Mouse (Mus musculus): ENCODE data around the gene Ubc. TPM values are rescaled to one million over a fixed set of nuclear protein-coding genes. Genes with fewer than 3 reads are reported as not detected.
A peak's percentile ranks its signal among the peaks of the same experiment; 100 is the strongest.

Gene Ubc
- polyA plus RNA-seq, 1 experiment from 2014 or later, result 1,127 TPM

DNA sequence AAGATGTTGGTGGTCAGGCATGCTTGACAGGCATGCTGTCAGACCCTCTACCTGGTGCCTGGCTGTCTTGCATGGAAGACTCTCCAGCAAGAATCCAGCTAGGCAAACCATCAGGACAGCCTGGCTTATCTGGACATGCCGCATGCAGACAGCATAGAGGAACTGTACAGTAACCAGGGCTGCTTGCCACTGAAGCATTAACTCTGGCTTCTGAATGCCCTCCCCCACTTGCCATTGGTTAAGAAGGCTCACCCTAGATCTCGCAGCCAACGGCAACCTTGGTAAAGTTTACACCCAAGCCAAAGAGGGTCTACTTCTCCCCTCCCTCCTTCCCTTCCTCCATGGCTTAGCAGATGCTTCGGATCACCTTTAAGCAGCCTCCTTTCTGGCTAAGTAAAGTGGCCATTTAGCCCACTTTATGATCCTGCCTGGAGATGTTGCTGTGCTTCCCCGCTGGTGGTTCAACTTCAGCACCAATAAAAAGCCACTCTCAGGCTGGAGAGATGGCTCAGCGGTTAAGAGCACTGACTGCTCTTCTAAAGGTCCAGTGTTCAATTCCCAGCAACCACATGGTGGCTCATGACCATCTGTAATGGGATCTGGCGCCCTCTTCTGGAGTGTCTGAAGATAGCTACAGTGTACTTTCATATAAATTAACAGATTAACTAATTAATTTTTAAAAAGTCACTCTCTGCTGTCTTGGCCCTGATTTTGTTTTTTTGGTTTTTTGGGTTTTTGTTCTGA, 18.9 kb downstream of the Ubc start:
- H3K4me1 ChIP-seq (replicated peaks), result no peaks in the 10 kb centered on the region
- no peak for ATAC-seq (ENCODE audit: low read depth)

DNA sequence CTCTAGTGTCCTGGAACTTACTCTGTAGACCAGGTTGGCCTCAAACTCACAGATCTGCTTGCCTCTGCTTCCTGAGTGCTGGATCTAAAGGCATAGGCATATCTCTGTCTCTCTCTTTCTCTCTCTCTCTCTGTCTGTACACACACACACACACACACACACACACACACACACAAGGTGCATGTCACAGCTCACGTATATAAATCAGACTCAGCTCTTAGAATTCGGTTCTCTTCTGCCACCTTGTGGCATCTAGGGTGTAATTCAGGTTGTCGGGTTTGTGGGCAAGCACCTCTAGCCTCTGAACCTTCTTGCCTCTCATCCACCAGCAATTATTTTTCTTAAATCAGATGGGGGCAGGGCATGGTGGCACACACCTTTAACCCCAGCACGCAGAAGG, 21.4 kb downstream of the Ubc start:
- ATAC-seq (ENCODE audit: low read depth), result peak; percentile 53; the same call in 1 of the 2 replicates
- no peaks in the 10 kb centered on the region for H3K9me3 ChIP-seq

More for the DNA sequence above, 18.9 kb downstream of the Ubc start:
- Histone ChIP-seq H3K9ac (no peak overlapping the region), H3K4me2 (no peak overlapping the region), H3K27me3 (no peaks in the 10 kb centered on the region), H3K36me3 (no peaks in the 10 kb centered on the region), H3K9me3 (no peaks in the 10 kb centered on the region), H3K27ac (replicated peaks) (no peak overlapping the region), H3K4me3 (no peak overlapping the region)
- WGBS, result 74% methylated on average over 7 of the region's 7 CpGs

GRCm38 (mm10) chr5:125368156-125368555, 21.8 kb downstream of the Ubc start:
- Histone ChIP-seq H3K9ac (no peak overlapping the region), H3K27me3 (no peaks in the 10 kb centered on the region), H3K4me2 (no peak overlapping the region), H3K36me3 (no peaks in the 10 kb centered on the region), H3K9me3 (no peaks in the 10 kb centered on the region), H3K27ac (replicated peaks) (no peak overlapping the region), H3K4me1 (replicated peaks) (no peaks in the 10 kb centered on the region), H3K4me3 (no peak overlapping the region)
- 71% methylated on average over 5 of the region's 5 CpGs for WGBS
- no peak for ATAC-seq (ENCODE audit: low read depth)

More for the DNA sequence above, 21.4 kb downstream of the Ubc start:
- no peak overlapping the region for H3K9ac ChIP-seq
- no peak overlapping the region for H3K27ac ChIP-seq (replicated peaks)
- no peaks in the 10 kb centered on the region for H3K36me3 ChIP-seq
- no peaks in the 10 kb centered on the region for H3K27me3 ChIP-seq
- H3K4me3 ChIP-seq, result no peak overlapping the region
- no peak overlapping the region for H3K4me2 ChIP-seq
- 5% methylated on average over 4 of the region's 4 CpGs for WGBS
- H3K4me1 ChIP-seq (replicated peaks), result no peaks in the 10 kb centered on the region

DNA sequence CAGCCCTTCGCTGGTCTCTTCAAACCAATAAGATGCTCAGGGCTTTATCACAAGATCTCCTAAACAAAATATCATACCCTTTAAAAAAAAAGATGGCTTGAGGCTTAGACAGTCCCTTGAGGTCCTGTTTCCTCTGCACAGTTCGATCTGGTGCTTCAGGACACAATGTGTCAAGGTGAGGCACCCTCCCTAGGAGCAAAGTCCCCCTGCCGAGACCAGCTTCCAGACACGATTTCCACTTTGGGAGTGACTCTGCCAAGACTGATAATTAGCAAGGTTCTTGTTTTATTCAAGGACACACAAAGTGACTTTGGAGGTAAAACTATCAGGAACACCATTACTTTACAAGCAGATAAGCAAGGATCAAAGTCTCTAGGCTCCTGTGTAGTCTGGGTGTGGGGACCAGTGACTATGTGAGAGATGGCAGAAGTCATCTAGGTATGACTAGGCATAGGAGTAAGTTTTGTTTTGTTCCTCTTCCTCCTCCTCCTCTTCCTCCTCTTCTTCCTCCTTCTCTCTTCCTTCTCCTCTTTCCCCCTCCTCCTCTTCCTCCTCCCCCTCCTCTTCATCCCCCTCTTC, 25.1 kb downstream of the Ubc start:
- H3K4me1 ChIP-seq (replicated peaks), result no peaks in the 10 kb centered on the region
- 81% methylated on average over 4 of the region's 4 CpGs for WGBS
- no peak overlapping the region for H3K4me2 ChIP-seq
- no peak for ATAC-seq (ENCODE audit: low read depth)
- H3K27ac ChIP-seq (replicated peaks), result no peak overlapping the region
- no peaks in the 10 kb centered on the region for H3K36me3 ChIP-seq
- H3K9ac ChIP-seq, result no peak overlapping the region
- no peak overlapping the region for H3K4me3 ChIP-seq
- H3K9me3 ChIP-seq, result no peaks in the 10 kb centered on the region
- H3K27me3 ChIP-seq, result no peaks in the 10 kb centered on the region

- H3K36me3 ChIP-seq, result no peaks in the 10 kb centered on the region
Measured at GRCm38 (mm10) chr5:125363894-125364293, 26.1 kb downstream of the Ubc start.

GRCm38 (mm10) chr5:125360981-125361510, 29.0 kb downstream of the Ubc start:
- H3K4me1 ChIP-seq (replicated peaks), result no peaks in the 10 kb centered on the region
- WGBS, result 75% methylated on average over 16 of the region's 16 CpGs
- ATAC-seq (ENCODE audit: low read depth), result no peak
- no peaks in the 10 kb centered on the region for H3K36me3 ChIP-seq
- no peak overlapping the region for H3K4me2 ChIP-seq
- H3K9ac ChIP-seq, result no peak overlapping the region
- no peak overlapping the region for H3K27ac ChIP-seq (replicated peaks)
- no peak overlapping the region for H3K4me3 ChIP-seq
- no peaks in the 10 kb centered on the region for H3K27me3 ChIP-seq
- no peaks in the 10 kb centered on the region for H3K9me3 ChIP-seq

More at GRCm38 (mm10) chr5:125363894-125364293, 26.1 kb downstream of the Ubc start:
- H3K27me3 ChIP-seq, result no peaks in the 10 kb centered on the region
- no peaks in the 10 kb centered on the region for H3K4me1 ChIP-seq (replicated peaks)
- no peak for ATAC-seq (ENCODE audit: low read depth)
- H3K4me2 ChIP-seq, result no peak overlapping the region
- H3K9ac ChIP-seq, result no peak overlapping the region
- H3K9me3 ChIP-seq, result no peaks in the 10 kb centered on the region
- H3K27ac ChIP-seq (replicated peaks), result no peak overlapping the region
- H3K4me3 ChIP-seq, result no peak overlapping the region
- WGBS, result 81% methylated on average over 7 of the region's 7 CpGs

GRCm38 (mm10) chr5:125360566-125360965, 29.4 kb downstream of the Ubc start:
- H3K27ac ChIP-seq (replicated peaks), result no peak overlapping the region
- WGBS, result 83% methylated on average over 9 of the region's 9 CpGs

GRCm38 (mm10) chr5:125358270-125358608, 31.8 kb downstream of the Ubc start:
- WGBS, result 79% methylated on average over 5 of the region's 5 CpGs
- H3K9me3 ChIP-seq, result no peaks in the 10 kb centered on the region
- H3K27me3 ChIP-seq, result no peaks in the 10 kb centered on the region
- no peaks in the 10 kb centered on the region for H3K36me3 ChIP-seq
- H3K27ac ChIP-seq (replicated peaks), result no peak overlapping the region
- H3K4me3 ChIP-seq, result no peak overlapping the region
- no peaks in the 10 kb centered on the region for H3K4me1 ChIP-seq (replicated peaks)
- ATAC-seq (ENCODE audit: low read depth), result no peak
- no peak overlapping the region for H3K4me2 ChIP-seq
- no peak overlapping the region for H3K9ac ChIP-seq

More at GRCm38 (mm10) chr5:125360566-125360965, 29.4 kb downstream of the Ubc start:
- Histone ChIP-seq H3K36me3 (no peaks in the 10 kb centered on the region), H3K9me3 (no peaks in the 10 kb centered on the region), H3K9ac (no peak overlapping the region), H3K4me2 (no peak overlapping the region), H3K27me3 (no peaks in the 10 kb centered on the region), H3K4me3 (no peak overlapping the region), H3K4me1 (replicated peaks) (no peaks in the 10 kb centered on the region)
- no peak for ATAC-seq (ENCODE audit: low read depth)

GRCm38 (mm10) chr5:125357543-125358269, 32.3 kb downstream of the Ubc start:
- no peaks in the 10 kb centered on the region for H3K27me3 ChIP-seq
- H3K4me3 ChIP-seq, result no peak overlapping the region
- no peaks in the 10 kb centered on the region for H3K9me3 ChIP-seq
- H3K4me2 ChIP-seq, result no peak overlapping the region
- H3K4me1 ChIP-seq (replicated peaks), result no peaks in the 10 kb centered on the region
- H3K36me3 ChIP-seq, result no peaks in the 10 kb centered on the region
- 86% methylated on average over 12 of the region's 12 CpGs for WGBS
- H3K27ac ChIP-seq (replicated peaks), result no peak overlapping the region
- no peak overlapping the region for H3K9ac ChIP-seq
- ATAC-seq (ENCODE audit: low read depth), result no peak

GRCm38 (mm10) chr5:125355650-125356049, 34.4 kb downstream of the Ubc start:
- Histone ChIP-seq H3K4me3 (no peak overlapping the region), H3K9me3 (no peaks in the 10 kb centered on the region), H3K27ac (replicated peaks) (no peak overlapping the region), H3K4me1 (replicated peaks) (no peaks in the 10 kb centered on the region), H3K36me3 (no peaks in the 10 kb centered on the region), H3K27me3 (no peaks in the 10 kb centered on the region), H3K9ac (no peak overlapping the region), H3K4me2 (no peak overlapping the region)
- ATAC-seq (ENCODE audit: low read depth), result no peak
- WGBS, result 53% methylated on average over 7 of the region's 7 CpGs

DNA sequence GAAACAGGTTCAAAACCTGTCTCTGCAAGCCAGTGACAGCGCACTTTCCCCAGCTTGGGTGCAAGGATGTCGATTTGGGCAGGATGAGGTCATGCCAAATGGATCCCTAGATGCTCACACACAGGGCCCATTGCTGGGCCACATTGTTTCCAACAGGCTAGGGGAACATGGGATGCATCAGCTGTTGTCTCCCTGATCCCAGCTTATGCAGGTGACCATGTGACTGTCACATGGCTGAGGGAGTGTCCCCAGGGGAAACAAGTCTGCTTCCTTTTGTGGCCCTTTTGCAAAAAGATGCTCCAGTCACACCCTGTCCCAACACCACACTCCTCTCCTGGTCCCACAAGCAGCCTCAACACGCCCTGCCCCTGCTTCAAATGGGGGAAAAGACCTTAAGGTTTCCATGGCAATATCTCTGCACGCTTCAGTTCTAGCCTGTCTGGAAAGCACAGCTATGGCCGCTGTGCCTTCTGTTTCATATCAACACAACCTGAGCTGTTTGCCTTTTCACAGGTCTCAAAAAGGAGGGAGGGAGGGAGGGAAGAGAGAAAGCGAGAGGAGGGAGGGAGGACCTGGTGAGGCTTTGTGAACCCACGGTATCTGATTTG, 35.0 kb downstream of the Ubc start:
- Histone ChIP-seq H3K9ac (no peak overlapping the region), H3K27me3 (no peaks in the 10 kb centered on the region), H3K9me3 (no peaks in the 10 kb centered on the region), H3K4me3 (no peak overlapping the region), H3K36me3 (no peaks in the 10 kb centered on the region), H3K4me2 (no peak overlapping the region), H3K27ac (replicated peaks) (no peak overlapping the region), H3K4me1 (replicated peaks) (no peaks in the 10 kb centered on the region)
- peak; percentile 23; the same call in 1 of the 2 replicates for ATAC-seq (ENCODE audit: low read depth)
- 59% methylated on average over 7 of the region's 7 CpGs for WGBS

- no peak for ATAC-seq (ENCODE audit: low read depth)
- WGBS, result 94% methylated on average over 5 of the region's 5 CpGs
Measured at GRCm38 (mm10) chr5:125352781-125353294, 37.2 kb downstream of the Ubc start.

More at GRCm38 (mm10) chr5:125352781-125353294, 37.2 kb downstream of the Ubc start:
- no peak overlapping the region for H3K27ac ChIP-seq (replicated peaks)
- no peaks in the 10 kb centered on the region for H3K27me3 ChIP-seq
- no peaks in the 10 kb centered on the region for H3K9me3 ChIP-seq
- H3K4me1 ChIP-seq (replicated peaks), result no peaks in the 10 kb centered on the region
- no peak overlapping the region for H3K9ac ChIP-seq
- no peak overlapping the region for H3K4me2 ChIP-seq
- no peaks in the 10 kb centered on the region for H3K36me3 ChIP-seq
- no peak overlapping the region for H3K4me3 ChIP-seq
